Mouse (Mus musculus): ENCODE data around the gene Fut7. TPM values are rescaled to one million over a fixed set of nuclear protein-coding genes. Genes with fewer than 3 reads are reported as not detected.

Gene Fut7
- total and polyA plus RNA-seq, 3 experiments: 0.08 to 0.21 TPM; not detected in 1

DNA sequence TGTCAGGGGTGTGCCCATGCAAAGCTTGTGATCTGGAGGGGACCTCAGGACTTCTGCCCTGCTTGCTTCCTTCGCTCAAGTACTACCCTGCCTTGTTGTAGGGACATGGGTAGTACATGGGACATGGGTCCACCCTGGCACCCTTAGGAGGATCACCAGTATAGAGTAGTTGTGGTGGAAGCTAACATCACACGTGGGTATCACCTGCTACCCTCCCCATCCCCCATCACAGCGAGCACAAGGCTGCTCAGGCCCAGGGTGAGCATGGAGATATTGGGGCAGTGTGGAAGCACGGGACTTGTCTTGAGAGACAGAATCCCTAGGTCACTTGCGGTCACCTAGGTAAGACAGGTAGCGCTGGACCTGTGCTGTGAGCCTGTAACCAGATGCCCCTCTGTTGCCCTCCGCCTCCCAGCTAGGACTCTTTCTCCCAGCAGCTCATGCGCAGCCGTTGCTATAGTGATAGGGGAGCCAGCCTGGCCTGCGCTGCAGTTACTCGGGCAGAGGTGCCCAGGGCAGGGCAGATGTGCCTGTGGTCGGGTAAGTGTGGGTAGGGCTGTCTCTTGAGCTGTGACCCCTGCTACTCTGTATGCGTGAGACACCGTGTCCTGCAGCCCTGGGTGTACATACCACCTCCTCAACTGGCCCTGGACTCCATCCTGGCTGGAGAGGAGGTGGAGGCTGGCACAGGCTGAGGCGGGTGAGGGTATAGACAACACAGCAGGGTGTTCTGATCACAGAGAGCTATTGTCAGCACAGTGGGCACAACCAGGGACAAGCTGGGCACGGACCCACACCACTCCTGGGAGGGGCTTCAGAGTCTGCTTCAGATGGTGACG, 7.5 kb downstream of the Fut7 start:
- Histone ChIP-seq H3K27me3 (ENCODE audit: control insufficient read depth in 1 of 2, insufficient read depth in 2 of 2, low read length in 2 of 2) (no peaks in the 10 kb centered on the region), H3K4me3 (ENCODE audit: control insufficient read depth in 1 of 2, insufficient read depth in 1 of 2, low read depth in 2 of 2, low read length in 2 of 2) (no peak overlapping the region), H3K9ac (ENCODE audit: control insufficient read depth, low read depth, low read length, poor library complexity, severe bottlenecking) (no peak overlapping the region), H3K9me3 (replicated peaks; ENCODE audit: insufficient read depth, low read length) (no peaks in the 10 kb centered on the region), H3K27ac (ENCODE audit: control insufficient read depth, low read depth, low read length) (no peak overlapping the region), H3K79me2 (ENCODE audit: control insufficient read depth, insufficient read depth, low read length, poor library complexity) (peaks cover 2% of the 10 kb centered on the region; the same call in 1 of the 2 replicates), H3K4me1 (ENCODE audit: control insufficient read depth in 1 of 2, insufficient read depth in 2 of 2, low read length in 2 of 2) (peaks cover 8 to 23% of the 10 kb centered on the region in 2 experiments; a peak in 3 of 4 replicates), H3K36me3 (ENCODE audit: control insufficient read depth in 1 of 2, insufficient read depth in 2 of 2, low read length in 2 of 2) (peaks cover 0 to 7% of the 10 kb centered on the region in 2 experiments; a peak in 2 of 4 replicates)
- DNase-seq (ENCODE audit: low read depth, low spot score): no peak
- TF ChIP-seq E2F4 (IDR thresholded peaks at IDR 0.05; ENCODE audit: borderline replicate concordance, low read depth, low read length) (no peak), HCFC1 (IDR thresholded peaks at IDR 0.05; ENCODE audit: low read depth, low read length) (no peak), MAX (IDR thresholded peaks at IDR 0.05; ENCODE audit: low read length) (no peak), TBP (IDR thresholded peaks at IDR 0.05; ENCODE audit: low read depth, low read length) (no peak), UBTF (IDR thresholded peaks at IDR 0.05; ENCODE audit: borderline replicate concordance, insufficient read depth, low read depth, low read length) (no peak)

DNA sequence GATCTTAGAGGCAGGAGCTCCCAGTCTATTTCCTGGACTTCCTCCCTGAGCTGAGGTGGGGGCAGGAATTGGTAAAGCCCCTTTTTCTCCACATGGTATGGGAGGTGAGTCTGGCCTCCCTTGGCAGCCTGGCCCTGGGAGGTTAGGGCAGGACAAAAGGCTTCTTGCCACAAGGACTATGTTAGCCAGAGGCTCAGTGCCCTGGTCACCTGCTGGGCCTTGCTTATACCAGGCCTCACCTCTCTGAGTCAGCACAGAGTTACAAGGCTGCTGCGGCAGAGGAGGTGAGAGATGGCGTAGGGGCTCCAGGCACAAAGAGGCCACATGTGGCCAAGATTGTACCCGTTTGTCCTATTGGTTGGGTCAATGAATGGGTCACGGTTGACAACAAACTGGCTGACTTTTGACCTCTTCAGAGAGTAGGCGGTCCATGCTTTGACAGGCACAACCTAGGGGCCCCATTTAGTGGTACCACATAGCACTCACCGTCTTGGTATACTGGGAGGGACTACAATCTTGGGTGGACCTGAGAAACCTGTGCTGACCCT, 8.3 kb downstream of the Fut7 start:
- peaks cover 2% of the 10 kb centered on the region; the same call in 1 of the 2 replicates for H3K79me2 ChIP-seq (ENCODE audit: control insufficient read depth, insufficient read depth, low read length, poor library complexity)
- H3K27me3 ChIP-seq (ENCODE audit: control insufficient read depth in 1 of 2, insufficient read depth in 2 of 2, low read length in 2 of 2): no peaks in the 10 kb centered on the region
- H3K4me1 ChIP-seq (ENCODE audit: control insufficient read depth in 1 of 2, insufficient read depth in 2 of 2, low read length in 2 of 2): peaks cover 7 to 20% of the 10 kb centered on the region in 2 experiments; a peak in 3 of 4 replicates
- no peak overlapping the region for H3K4me3 ChIP-seq (ENCODE audit: control insufficient read depth in 1 of 2, insufficient read depth in 1 of 2, low read depth in 2 of 2, low read length in 2 of 2)
- H3K27ac ChIP-seq (ENCODE audit: control insufficient read depth, low read depth, low read length): no peak overlapping the region
- H3K36me3 ChIP-seq (ENCODE audit: control insufficient read depth in 1 of 2, insufficient read depth in 2 of 2, low read length in 2 of 2): peaks cover 0 to 7% of the 10 kb centered on the region in 2 experiments; a peak in 2 of 4 replicates
- H3K9ac ChIP-seq (ENCODE audit: control insufficient read depth, low read depth, low read length, poor library complexity, severe bottlenecking): no peak overlapping the region
- TF ChIP-seq CTCF (IDR thresholded peaks at IDR 0.05 in 2 of 3, conservative IDR thresholded peaks at IDR 0.05 in 1 of 3; ENCODE audit: control insufficient read depth in 1 of 3, insufficient read depth in 1 of 3, low read depth in 2 of 3, low read length in 3 of 3, poor library complexity in 1 of 3, severe bottlenecking in 1 of 3) (no peak), TAL1 (IDR thresholded peaks at IDR 0.05; ENCODE audit: low read length) (no peak), ZNF384 (IDR thresholded peaks at IDR 0.05; ENCODE audit: low read depth, low read length) (no peak), E2F4 (IDR thresholded peaks at IDR 0.05; ENCODE audit: borderline replicate concordance, low read depth, low read length) (no peak), RAD21 (IDR thresholded peaks at IDR 0.05; ENCODE audit: low read depth, low read length) (no peak), HCFC1 (IDR thresholded peaks at IDR 0.05; ENCODE audit: low read depth, low read length) (no peak), USF2 (IDR thresholded peaks at IDR 0.05; ENCODE audit: borderline replicate concordance in 1 of 2, insufficient read depth in 1 of 2, low read depth in 1 of 2, low read length in 2 of 2) (no peak), MEF2A (IDR thresholded peaks at IDR 0.05; ENCODE audit: extremely low read depth, insufficient replicate concordance, low read depth, low read length, poor library complexity, severe bottlenecking) (no peak), ZMIZ1 (IDR thresholded peaks at IDR 0.05; ENCODE audit: low read depth, low read length) (no peak), RCOR1 (IDR thresholded peaks at IDR 0.05; ENCODE audit: low read depth, low read length) (no peak), MAZ (IDR thresholded peaks at IDR 0.05; ENCODE audit: low read depth, low read length) (no peak), NELFE (IDR thresholded peaks at IDR 0.05; ENCODE audit: low read depth, low read length) (no peak), MYB (IDR thresholded peaks at IDR 0.05; ENCODE audit: low read depth, low read length) (no peak), NRF1 (IDR thresholded peaks at IDR 0.05; ENCODE audit: insufficient read depth, low read depth, low read length, poor library complexity, severe bottlenecking) (no peak), POLR2A (IDR thresholded peaks at IDR 0.05; ENCODE audit: control insufficient read depth in 1 of 2, insufficient read depth in 1 of 2, low read depth in 1 of 2, low read length in 2 of 2, poor library complexity in 1 of 2) (no peak), GABPA (IDR thresholded peaks at IDR 0.05; ENCODE audit: low read depth, low read length) (no peak), TCF12 (IDR thresholded peaks at IDR 0.05; ENCODE audit: low read depth, low read length) (no peak), SMC3 (IDR thresholded peaks at IDR 0.05; ENCODE audit: low read depth, low read length) (no peak), CHD2 (IDR thresholded peaks at IDR 0.05; ENCODE audit: low read length) (no peak)
- no peak for DNase-seq (ENCODE audit: low read depth, low spot score)
- H3K9me3 ChIP-seq (replicated peaks; ENCODE audit: insufficient read depth, low read length): no peaks in the 10 kb centered on the region
